Mouse (Mus musculus) testis, adult 2 months (tissue): ENCODE data around the gene 9230112D13Rik. TPM values are rescaled to one million over a fixed set of nuclear protein-coding genes. Genes with fewer than 3 reads are reported as not detected.
A peak's percentile ranks its signal among the peaks of the same experiment; 100 is the strongest.

Experiments used
- H3K27ac ChIP-seq: fragments of 200-500 bp; 2 replicates; pipeline ENCODE4 v1.5.1; 2012; ENCODE audit warnings: low read depth, low read length; ENCODE audit not compliant: control insufficient read depth, insufficient read depth
- H3K27me3 ChIP-seq: fragments of 200-500 bp; 2 replicates; pipeline ENCODE4 v1.6.1; 2012; ENCODE audit warnings: mild to moderate bottlenecking, low read length, moderate library complexity; ENCODE audit not compliant: control insufficient read depth, insufficient read depth
- H3K36me3 ChIP-seq: fragments of 200-500 bp; 2 replicates; pipeline ENCODE4 v1.6.1; 2012; ENCODE audit warnings: mild to moderate bottlenecking, low read length; ENCODE audit not compliant: control insufficient read depth, insufficient read depth
- H3K4me1 ChIP-seq: fragments of 200-500 bp; 2 replicates; pipeline ENCODE4 v1.6.1; 2012; ENCODE audit warnings: low read length; ENCODE audit not compliant: control insufficient read depth, insufficient read depth
- H3K4me3 ChIP-seq: fragments of 200-500 bp; 2 replicates; pipeline ENCODE4 v1.5.1; 2012; ENCODE audit warnings: low read depth, mild to moderate bottlenecking, low read length, moderate library complexity, mixed read lengths; ENCODE audit not compliant: control insufficient read depth
- CTCF ChIP-seq: fragments of 200-500 bp; IDR thresholded peaks from 2 replicates; pipeline ENCODE4 v1.5.1; 2012; ENCODE audit warnings: low read depth, mild to moderate bottlenecking, inconsistent platforms, low read length, moderate library complexity; ENCODE audit not compliant: control insufficient read depth, insufficient read depth, insufficient replicate concordance
- POLR2A ChIP-seq: fragments of 200-500 bp; IDR thresholded peaks from 2 replicates; pipeline ENCODE4 v1.6.1; 2012; ENCODE audit warnings: low read depth, mild to moderate bottlenecking, inconsistent platforms, low read length, moderate library complexity; ENCODE audit not compliant: control insufficient read depth
- polyA plus RNA-seq: library from polyadenylated mRNA; depleted of rRNA; stranded (reverse); fragments of >200 nt; gene quantifications from 2 replicates; pipeline ENCODE4 v1.2.3, GENCODE M21; 2012; rRNA removed

The 9230112D13Rik gene
- 0.14 TPM in 1 of 2 replicates, not detected in the other for polyA plus RNA-seq

GRCm38 (mm10) chr14:34522701-34523100, at the start of gene 9230112D13Rik:
TSS of gene 9230112D13Rik (minus strand) at chr14:34522801.
- Histone ChIP-seq H3K4me3 (no peak within 1 kb of the TSS; the same call in 1 of the 2 replicates), H3K27ac (peak within 1 kb of the TSS; percentile 1; the same call in 1 of the 2 replicates), H3K36me3 (no peaks in the 10 kb centered on the region), H3K4me1 (peaks cover 6% of the 10 kb centered on the region), H3K27me3 (no peaks in the 10 kb centered on the region)
- TF ChIP-seq POLR2A (no peak), CTCF (no peak)

- H3K36me3 ChIP-seq: no peaks in the 10 kb centered on the region
These were observed 49.2 kb upstream of the 9230112D13Rik start for GRCm38 (mm10) chr14:34571610-34572387.

GRCm38 (mm10) chr14:34570903-34571302, 48.3 kb upstream of the 9230112D13Rik start:
- peaks cover 4% of the 10 kb centered on the region for H3K4me1 ChIP-seq
- TF ChIP-seq POLR2A (no peak), CTCF (no peak)
- H3K27ac ChIP-seq: no peak overlapping the region
- H3K27me3 ChIP-seq: no peaks in the 10 kb centered on the region
- no peak overlapping the region for H3K4me3 ChIP-seq
- no peaks in the 10 kb centered on the region for H3K36me3 ChIP-seq

More at GRCm38 (mm10) chr14:34571610-34572387, 49.2 kb upstream of the 9230112D13Rik start:
- peaks cover 4% of the 10 kb centered on the region for H3K4me1 ChIP-seq
- no peaks in the 10 kb centered on the region for H3K27me3 ChIP-seq
- TF ChIP-seq CTCF (0 out of 2 replicates have a peak, but pooled peaks have one; percentile 3), POLR2A (no peak)
- H3K27ac ChIP-seq: no peak overlapping the region
- H3K4me3 ChIP-seq: no peak overlapping the region

GRCm38 (mm10) chr14:34570294-34570693, 47.7 kb upstream of the 9230112D13Rik start:
- no peak overlapping the region for H3K4me3 ChIP-seq
- TF ChIP-seq CTCF (peak; percentile 72; the same call in 1 of the 2 replicates), POLR2A (no peak)
- H3K36me3 ChIP-seq: no peaks in the 10 kb centered on the region
- H3K27ac ChIP-seq: no peak overlapping the region
- peaks cover 4% of the 10 kb centered on the region for H3K4me1 ChIP-seq
- H3K27me3 ChIP-seq: no peaks in the 10 kb centered on the region

- no peaks in the 10 kb centered on the region for H3K27me3 ChIP-seq
- no peak for TF ChIP-seq CTCF
- TF ChIP-seq POLR2A: no peak
- H3K4me1 ChIP-seq: peaks cover 4% of the 10 kb centered on the region
- H3K27ac ChIP-seq: no peak overlapping the region
- H3K36me3 ChIP-seq: no peaks in the 10 kb centered on the region
- H3K4me3 ChIP-seq: peak overlapping the region; percentile 19
These were observed 47.1 kb upstream of the 9230112D13Rik start for GRCm38 (mm10) chr14:34569534-34570194.

GRCm38 (mm10) chr14:34568626-34569025, 46.0 kb upstream of the 9230112D13Rik start:
- Histone ChIP-seq H3K27ac (no peak overlapping the region), H3K36me3 (no peaks in the 10 kb centered on the region), H3K4me3 (no peak overlapping the region), H3K4me1 (peaks cover 4% of the 10 kb centered on the region), H3K27me3 (no peaks in the 10 kb centered on the region)
- TF ChIP-seq POLR2A: no peak
- no peak for TF ChIP-seq CTCF

- Histone ChIP-seq H3K4me3 (no peak overlapping the region), H3K27me3 (no peaks in the 10 kb centered on the region), H3K27ac (no peak overlapping the region), H3K4me1 (peaks cover 4% of the 10 kb centered on the region), H3K36me3 (no peaks in the 10 kb centered on the region)
- no peak for TF ChIP-seq POLR2A
- TF ChIP-seq CTCF: no peak
These were observed 45.1 kb upstream of the 9230112D13Rik start for GRCm38 (mm10) chr14:34567697-34568096.
